Comparison of ENCODE assay signal across 14 mouse cellular contexts in genomic region chr11:30166551-30166922, GRCm38 (mm10).
DNase-seq lines count a peak whose midpoint lies in the region; ATAC-seq and TF ChIP-seq lines count a peak whose summit lies in the region.
"Had no signal": no experiment of that assay in that cellular context is flagged by ENCODE, and none has a peak within 500 bp of the region (broad histone marks: within the 10 kb centered on the region; RNA-seq: fewer than 3 reads in every experiment).

No protein-coding gene starts in this region.

- ATAC-seq in heart, embryonic 12.5 days (ENCODE audit: insufficient number of reproducible peaks, low FRiP score) = peak; percentile 37
- ATAC-seq in lung, embryonic 14.5 days (ENCODE audit: insufficient read depth) = no peak
- peak; percentile 58 for ATAC-seq in liver, embryonic 13.5 days (ENCODE audit: low read depth)
- no peak for ATAC-seq in midbrain, embryonic 14.5 days (ENCODE audit: low FRiP score, low TSS enrichment)
- ATAC-seq: midbrain, embryonic 16.5 days; Patski had no signal

- no peaks in the 10 kb centered on the region for H3K27me3 ChIP-seq in heart, embryonic 12.5 days (replicated peaks)
- no peaks in the 10 kb centered on the region for H3K27me3 ChIP-seq in lung, embryonic 14.5 days (ENCODE audit: insufficient read depth, low read length)
- H3K27me3 ChIP-seq in liver, embryonic 13.5 days = no peaks in the 10 kb centered on the region
- no peaks in the 10 kb centered on the region for H3K27me3 ChIP-seq in midbrain, embryonic 14.5 days (ENCODE audit: control insufficient read depth, insufficient read depth, low read length)
- H3K27me3 ChIP-seq: Patski had no signal

- peak overlapping the region; percentile 32 for H3K4me2 ChIP-seq in heart, embryonic 12.5 days
- H3K4me2 ChIP-seq in lung, embryonic 14.5 days = no peak overlapping the region
- peak overlapping the region; percentile 50 for H3K4me2 ChIP-seq in liver, embryonic 13.5 days
- no peak overlapping the region for H3K4me2 ChIP-seq in midbrain, embryonic 14.5 days (ENCODE audit: low read length)

- no peak for DNase-seq in heart, adult 11 months
- DNase-seq in lung, embryonic 14.5 days = no peak
- DNase-seq in lung, postnatal 4 days = no peak
- no peak for DNase-seq in liver, embryonic 13.5 days
- DNase-seq in embryo, embryonic 11 days = no peak
- DNase-seq in midbrain, embryonic 14.5 days = no peak
- DNase-seq: adrenal gland, postnatal 25 days; cerebellum, postnatal 14 days; left cerebral cortex, postnatal 4 days had no signal

- no peak for TF ChIP-seq CTCF in lung, embryonic 14.5 days (IDR thresholded peaks at IDR 0.05; ENCODE audit: low read depth)

- H3K9ac ChIP-seq in heart, embryonic 12.5 days = 0 out of 2 replicates have a peak overlapping the region, but pooled peaks have one; percentile 32
- H3K9ac ChIP-seq in lung, embryonic 14.5 days = no peak overlapping the region
- peak overlapping the region; percentile 55 for H3K9ac ChIP-seq in liver, embryonic 13.5 days
- no peak overlapping the region for H3K9ac ChIP-seq in midbrain, embryonic 14.5 days (replicated peaks; ENCODE audit: low read length)

- H3K27ac ChIP-seq in heart, embryonic 12.5 days (ENCODE audit: poor library complexity, severe bottlenecking) = peak overlapping the region; percentile 90
- H3K27ac ChIP-seq in lung, embryonic 14.5 days (ENCODE audit: low read depth) = peak overlapping the region; percentile 59
- H3K27ac ChIP-seq in brown adipose tissue, adult 24 weeks (replicated peaks; ENCODE audit: low read depth, low read length) = peak overlapping the region; percentile 92
- peak overlapping the region; percentile 89 for H3K27ac ChIP-seq in liver, embryonic 13.5 days
- H3K27ac ChIP-seq in midbrain, embryonic 14.5 days (replicated peaks; ENCODE audit: low read depth, low read length) = no peak overlapping the region
- H3K27ac ChIP-seq: forebrain, embryonic 10.5 days had no signal

- H3K4me3 ChIP-seq in heart, embryonic 12.5 days = no peak overlapping the region
- no peak overlapping the region for H3K4me3 ChIP-seq in lung, embryonic 14.5 days (ENCODE audit: low read depth, low read length)
- H3K4me3 ChIP-seq in brown adipose tissue, adult 24 weeks (ENCODE audit: insufficient read depth, low read depth, low read length) = 0 out of 2 replicates have a peak overlapping the region, but pooled peaks have one; percentile 4
- no peak overlapping the region for H3K4me3 ChIP-seq in liver, embryonic 13.5 days (replicated peaks)
- H3K4me3 ChIP-seq in midbrain, embryonic 14.5 days (replicated peaks; ENCODE audit: low read depth, low read length) = no peak overlapping the region
- H3K4me3 ChIP-seq: forebrain, embryonic 10.5 days had no signal

- 0 out of 2 replicates have a peak, but pooled peaks cover 3% of the 10 kb centered on the region for H3K36me3 ChIP-seq in heart, embryonic 12.5 days
- H3K36me3 ChIP-seq in lung, embryonic 14.5 days (ENCODE audit: insufficient read depth) = no peaks in the 10 kb centered on the region
- H3K36me3 ChIP-seq in liver, embryonic 13.5 days = no peaks in the 10 kb centered on the region
- H3K36me3 ChIP-seq in midbrain, embryonic 14.5 days (ENCODE audit: control insufficient read depth, insufficient read depth, low read length) = no peaks in the 10 kb centered on the region
- H3K36me3 ChIP-seq: forebrain, embryonic 10.5 days had no signal

- 55% methylated on average over 4 of the region's 4 CpGs for WGBS in heart, embryonic 12.5 days
- WGBS in lung, embryonic 14.5 days = 75% methylated on average over 4 of the region's 4 CpGs
- WGBS in liver, embryonic 13.5 days (ENCODE audit: insufficient replicate concordance) = 14% methylated on average over 4 of the region's 4 CpGs
- 88% methylated on average over 4 of the region's 4 CpGs for WGBS in midbrain, embryonic 14.5 days

- H3K9me3 ChIP-seq in heart, embryonic 12.5 days (replicated peaks) = no peaks in the 10 kb centered on the region
- H3K9me3 ChIP-seq in lung, embryonic 14.5 days (ENCODE audit: low read depth, low read length) = no peaks in the 10 kb centered on the region
- no peaks in the 10 kb centered on the region for H3K9me3 ChIP-seq in liver, embryonic 13.5 days (replicated peaks)
- no peaks in the 10 kb centered on the region for H3K9me3 ChIP-seq in midbrain, embryonic 14.5 days (ENCODE audit: control insufficient read depth, low read length)
- H3K9me3 ChIP-seq: forebrain, embryonic 10.5 days had no signal

- peaks cover 70% of the 10 kb centered on the region for H3K4me1 ChIP-seq in heart, embryonic 12.5 days (replicated peaks)
- peaks cover 12% of the 10 kb centered on the region for H3K4me1 ChIP-seq in lung, embryonic 14.5 days (ENCODE audit: insufficient read depth)
- peaks cover 50% of the 10 kb centered on the region for H3K4me1 ChIP-seq in brown adipose tissue, adult 24 weeks (ENCODE audit: control insufficient read depth, insufficient read depth, insufficient read length, low read length)
- peaks cover 69% of the 10 kb centered on the region for H3K4me1 ChIP-seq in liver, embryonic 13.5 days (replicated peaks)
- 0 out of 2 replicates have a peak, but pooled peaks cover 3% of the 10 kb centered on the region for H3K4me1 ChIP-seq in midbrain, embryonic 14.5 days (ENCODE audit: control insufficient read depth, insufficient read depth, low read length)

Comparison
In these comparisons a context has a peak if more than half of its experiments do, and no peak if none do; other contexts are left out.
1. ATAC-seq: peak in heart, embryonic 12.5 days (single experiment) and liver, embryonic 13.5 days (single experiment); none in lung, embryonic 14.5 days (single experiment) and midbrain, embryonic 14.5 days (single experiment).
2. H3K4me2 ChIP-seq: peak in heart, embryonic 12.5 days (single experiment) and liver, embryonic 13.5 days (single experiment); none in lung, embryonic 14.5 days (single experiment) and midbrain, embryonic 14.5 days (single experiment).
3. H3K9ac ChIP-seq: peak in heart, embryonic 12.5 days (single experiment) and liver, embryonic 13.5 days (single experiment); none in lung, embryonic 14.5 days (single experiment) and midbrain, embryonic 14.5 days (single experiment).